Mouse (Mus musculus): ENCODE measurements around the gene Zfp318.
A peak's percentile ranks its signal among the peaks of the same experiment; 100 is the strongest.

The Zfp318 gene

DNA sequence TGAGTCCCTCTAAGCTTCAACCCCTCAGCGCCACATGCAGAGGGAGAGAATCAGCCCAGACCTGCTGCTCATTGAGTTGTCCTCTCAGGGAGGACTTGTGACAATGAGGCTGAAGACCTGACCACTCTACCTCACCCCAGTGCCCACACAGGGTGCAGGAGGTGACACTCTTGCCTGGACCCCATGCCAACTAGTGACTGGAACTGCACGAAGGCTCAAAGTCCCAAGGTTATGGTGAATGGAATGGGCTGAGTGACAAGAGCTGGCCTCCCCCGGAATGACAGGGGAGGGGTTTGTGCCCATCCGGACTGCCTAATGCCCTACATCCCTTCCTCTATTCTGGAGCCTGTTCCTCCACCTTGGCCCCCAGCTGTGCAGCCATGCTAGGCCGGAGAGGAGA lies 69.2 kb downstream of the Zfp318 start:
- no peak for DNase-seq

DNA sequence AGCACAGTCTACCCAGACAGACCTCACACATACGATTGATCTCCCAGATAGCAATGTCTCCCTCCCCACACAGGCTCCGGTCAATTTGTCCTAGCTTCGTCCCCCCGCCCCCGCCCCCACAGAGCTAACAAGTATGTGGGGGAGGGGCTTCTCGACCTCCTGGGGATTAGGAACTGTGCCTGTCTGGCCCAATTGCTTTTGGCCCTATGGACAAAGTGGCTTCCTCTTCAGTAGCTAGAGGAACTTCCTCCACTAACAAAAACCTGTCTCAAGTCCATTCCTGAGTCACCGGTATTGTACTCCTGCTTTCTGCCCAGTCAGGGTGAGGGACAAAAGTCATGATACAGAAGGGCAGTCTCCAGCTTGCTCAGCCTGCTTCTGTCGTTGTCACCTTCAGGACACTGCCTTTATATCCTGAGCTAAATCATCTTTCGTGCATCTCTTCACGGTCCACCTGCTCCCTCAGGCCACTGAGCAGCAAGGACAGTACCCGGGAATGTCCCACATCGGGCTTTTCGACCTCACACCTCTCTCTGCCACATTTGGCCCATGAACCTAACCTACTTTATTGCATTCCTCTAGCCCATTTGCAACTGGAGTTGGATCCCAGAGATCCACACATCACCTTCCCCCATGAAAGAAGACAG lies 69.9 kb downstream of the Zfp318 start:
- DNase-seq: no peak

DNA sequence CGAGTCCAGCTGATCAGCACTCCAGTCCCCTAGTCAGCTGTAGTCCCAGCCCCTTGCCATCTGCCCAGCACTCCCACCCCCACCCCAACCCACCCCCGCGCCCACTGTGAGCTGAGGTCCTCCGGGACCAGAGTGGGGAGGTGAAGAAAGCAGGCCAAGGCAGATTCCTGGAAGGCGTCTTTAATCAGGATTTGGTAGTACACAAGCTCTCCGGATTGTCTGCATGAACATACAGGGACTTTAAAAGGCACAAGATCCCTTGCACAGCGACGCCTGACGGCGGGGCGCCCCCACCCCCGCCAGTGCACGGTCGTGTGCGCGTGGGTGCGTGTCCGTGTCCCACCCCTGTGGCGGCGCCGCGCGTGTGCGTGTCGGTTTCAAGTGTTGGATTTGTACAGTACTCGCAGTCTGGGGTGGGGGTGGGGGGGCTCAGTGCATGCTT lies 70.5 kb downstream of the Zfp318 start:
- DNase-seq: no peak

DNA sequence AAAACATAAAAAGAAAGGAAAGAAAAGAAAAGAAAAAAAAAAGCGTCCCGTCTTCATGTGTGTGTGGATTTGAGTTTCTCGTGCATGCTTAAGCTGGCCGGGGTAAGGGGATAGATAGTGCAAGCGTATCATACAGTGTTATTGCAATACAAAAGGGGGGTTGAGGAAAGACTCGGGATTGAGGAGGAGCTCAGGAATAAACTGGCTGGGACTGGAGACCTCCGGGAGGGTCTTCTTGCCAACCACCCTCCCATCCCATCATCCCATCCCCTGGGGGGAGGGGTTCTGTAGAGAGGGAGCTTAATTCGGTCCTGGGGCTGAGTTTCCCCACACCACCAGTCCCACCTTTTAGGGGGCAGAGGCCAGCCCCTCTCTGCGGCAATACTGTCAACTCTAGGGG lies 71.0 kb downstream of the Zfp318 start:
- DNase-seq: no peak

GRCm38 (mm10) chr17:46455110-46455691 lies 71.7 kb downstream of the Zfp318 start:
- no peak for DNase-seq

DNA sequence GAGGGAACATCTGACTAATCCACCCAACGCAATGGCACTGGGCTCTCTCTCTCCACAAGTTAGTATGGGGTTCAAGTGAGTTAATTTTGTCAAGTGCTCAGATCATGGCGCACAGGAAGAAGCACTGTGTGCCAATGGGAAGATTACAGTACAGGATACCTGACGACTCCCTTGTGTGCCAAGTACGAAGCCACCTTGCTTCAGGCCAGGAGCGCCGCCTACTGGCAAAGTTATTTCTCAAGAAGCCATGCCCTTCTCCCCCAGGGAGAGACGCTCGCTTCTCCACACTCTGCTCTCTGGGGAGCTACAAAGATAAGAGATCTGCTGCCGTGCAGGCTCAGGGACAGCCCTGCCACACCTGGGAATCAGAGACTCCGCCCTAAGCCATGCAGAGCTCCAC lies 74.3 kb downstream of the Zfp318 start:
- DNase-seq: peak; percentile 54

DNA sequence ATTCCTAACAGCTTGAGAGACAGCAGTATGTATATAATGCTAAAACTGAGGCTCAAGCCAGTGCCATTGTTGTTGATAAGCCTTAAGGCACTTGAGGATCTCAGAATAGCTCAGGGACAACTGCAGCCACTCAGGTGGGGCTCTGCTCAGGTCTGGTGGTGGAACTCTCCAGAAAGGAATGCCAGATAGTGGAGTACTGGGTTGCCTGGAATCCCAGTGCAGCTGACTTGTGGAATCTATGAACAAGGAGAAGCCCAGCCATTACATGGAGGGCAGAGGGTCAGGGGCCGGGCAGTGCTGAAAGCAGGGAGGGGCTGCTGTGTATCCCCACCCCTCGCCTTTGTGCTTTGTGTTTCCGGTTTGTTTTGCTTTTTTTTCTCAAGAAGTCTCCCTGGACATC lies 74.9 kb downstream of the Zfp318 start:
- no peak for DNase-seq

GRCm38 (mm10) chr17:46460673-46461072 lies 77.1 kb downstream of the Zfp318 start:
- no peak for DNase-seq

DNA sequence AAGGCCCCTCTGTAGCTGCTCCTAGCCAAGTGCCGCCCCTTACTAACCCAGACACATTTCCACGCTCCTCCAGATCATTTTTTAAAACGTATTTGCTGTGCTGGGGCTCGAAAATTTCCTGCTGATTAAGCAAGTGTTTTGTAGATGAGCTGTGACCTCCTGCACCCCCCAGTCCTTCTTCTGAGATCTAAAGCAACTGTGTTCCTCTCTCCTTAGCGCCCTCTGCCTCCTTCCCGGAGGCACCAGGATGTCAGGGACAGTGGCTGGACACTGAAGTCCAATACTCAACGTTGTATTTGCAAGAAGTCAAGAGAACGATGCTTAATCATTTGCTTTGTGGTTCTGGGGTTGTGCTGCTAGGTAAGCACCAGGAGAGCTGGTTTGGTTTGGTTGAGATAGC lies 77.8 kb downstream of the Zfp318 start:
- DNase-seq: no peak

DNA sequence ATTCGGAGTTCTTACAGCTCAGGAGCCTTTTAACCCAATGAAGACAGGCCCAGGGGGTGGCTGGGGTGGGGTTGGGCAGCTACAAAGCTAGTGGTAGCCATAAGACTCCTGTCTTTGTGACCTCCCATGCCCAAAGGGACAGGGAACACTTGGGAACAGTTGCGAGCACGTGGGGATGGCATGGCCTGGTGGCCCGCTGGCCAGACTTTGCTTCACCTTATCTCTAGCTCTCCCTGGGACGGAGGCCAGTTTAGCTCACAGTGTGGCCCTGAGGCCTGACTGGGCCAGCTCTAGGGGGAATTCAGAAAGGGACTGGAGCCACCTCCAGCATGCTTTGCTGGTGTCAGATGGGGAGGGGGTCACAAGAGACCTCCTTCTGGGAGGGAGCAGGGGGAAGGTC lies 78.7 kb downstream of the Zfp318 start:
- DNase-seq: no peak

- DNase-seq: no peak
Measured at GRCm38 (mm10) chr17:46467830-46468229, 84.3 kb downstream of the Zfp318 start.

Data from right cerebral cortex, postnatal 14 days (tissue).